Mouse (Mus musculus) kidney, adult 11 months (tissue): ENCODE data around the gene U90926.

Experiments used
- DNase-seq: peaks from one replicate; pipeline ENCODE4 v3.0.0; 2022

U90926 gene

DNA sequence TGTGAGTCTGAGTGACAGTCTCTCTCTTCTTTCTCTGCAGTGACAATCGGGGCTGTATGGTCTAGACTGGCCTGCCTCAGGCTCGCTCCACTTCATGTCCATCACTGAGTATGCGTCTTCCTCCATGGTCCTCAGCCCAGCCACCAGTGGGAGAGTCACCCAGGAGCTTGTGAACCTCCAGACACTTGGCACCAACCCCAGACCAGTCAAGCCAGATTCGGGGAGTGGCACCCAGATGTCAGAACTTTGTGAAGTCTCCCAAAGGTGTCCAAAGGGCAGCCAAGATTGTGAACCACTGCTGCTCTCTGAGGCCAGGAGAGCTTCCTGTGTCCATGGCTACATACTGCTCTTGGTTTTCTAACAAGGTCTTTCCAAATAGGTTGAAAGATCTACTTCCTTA lies 3.0 kb downstream of the U90926 start:
- DNase-seq, result no peak

DNA sequence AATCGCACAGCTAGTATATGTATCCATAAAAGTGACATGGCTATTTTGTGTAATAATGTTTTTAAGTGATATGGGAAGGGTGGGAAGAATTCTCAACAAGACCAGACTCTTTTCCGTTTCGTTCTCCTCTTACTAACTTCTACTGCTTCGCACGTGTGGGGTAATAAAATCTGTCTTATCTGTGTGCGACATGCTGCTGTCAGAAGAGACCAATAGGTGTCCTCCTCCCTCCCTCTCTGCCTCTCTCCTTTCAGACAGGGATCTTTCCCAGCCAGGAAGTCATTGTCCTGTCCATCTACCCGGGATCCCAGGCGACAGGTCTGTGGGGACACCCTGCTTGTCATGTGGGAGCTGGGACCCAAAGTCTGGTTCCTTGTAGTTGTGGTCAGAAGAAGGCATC lies 5.0 kb downstream of the U90926 start:
- no peak for DNase-seq

DNA sequence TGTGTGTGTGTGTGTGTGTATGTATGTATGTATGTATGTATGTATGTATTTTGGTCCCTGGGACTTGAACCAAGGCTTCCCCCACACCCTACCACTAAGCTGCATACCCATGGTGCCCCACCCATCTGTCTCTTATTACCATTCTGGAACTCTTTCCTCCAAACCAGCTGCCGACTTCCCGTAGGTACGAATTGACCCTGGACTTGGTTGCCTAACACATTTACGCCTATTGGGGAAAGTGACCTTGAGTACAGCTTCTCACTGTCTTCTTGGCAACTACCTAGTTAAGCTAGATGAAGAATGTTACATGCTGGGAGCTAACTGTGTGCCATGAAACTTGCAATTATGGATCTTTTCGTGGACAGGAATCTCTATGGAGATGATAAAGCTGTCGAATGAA lies 9.1 kb downstream of the U90926 start:
- peak; percentile 9 for DNase-seq

DNA sequence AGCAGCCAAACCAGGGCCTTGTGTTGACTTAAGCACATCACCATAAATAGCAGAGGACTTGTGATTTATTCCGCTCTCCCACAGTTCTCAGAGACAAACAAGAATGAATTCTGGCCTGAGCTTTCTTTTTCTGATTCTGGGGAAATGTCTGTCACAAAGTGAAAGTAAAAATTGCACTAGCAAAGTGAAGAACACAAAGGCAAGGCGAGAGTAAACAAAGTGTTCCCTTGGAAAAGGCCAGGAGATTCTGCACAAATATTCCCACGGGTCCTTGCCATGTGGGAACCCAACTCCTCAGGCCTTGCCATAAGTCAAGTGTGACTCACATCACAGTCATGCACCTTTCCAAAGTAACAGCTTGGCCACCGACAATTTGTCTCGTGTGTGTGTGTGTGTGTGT lies 9.5 kb downstream of the U90926 start:
- peak; percentile 8 for DNase-seq

DNA sequence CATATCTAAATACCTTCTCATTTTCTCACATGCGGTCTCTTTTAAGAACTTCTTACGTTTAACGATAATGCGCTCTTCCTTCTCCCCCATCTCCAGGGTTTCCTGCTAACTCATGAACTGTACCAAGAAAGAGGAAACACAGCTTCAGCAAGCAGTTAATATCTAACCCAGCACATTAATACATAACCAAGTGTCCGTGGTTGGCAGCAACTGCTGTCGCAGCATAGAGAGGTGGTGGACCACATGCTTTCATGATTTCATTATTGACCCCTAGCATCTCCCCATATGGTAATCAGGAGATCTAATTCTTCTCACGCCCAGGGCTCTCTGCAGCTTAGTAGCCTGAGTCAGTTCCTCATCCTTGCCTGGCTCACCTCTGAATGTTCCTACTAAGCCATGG lies 10.0 kb downstream of the U90926 start:
- DNase-seq, result peak; percentile 65

DNA sequence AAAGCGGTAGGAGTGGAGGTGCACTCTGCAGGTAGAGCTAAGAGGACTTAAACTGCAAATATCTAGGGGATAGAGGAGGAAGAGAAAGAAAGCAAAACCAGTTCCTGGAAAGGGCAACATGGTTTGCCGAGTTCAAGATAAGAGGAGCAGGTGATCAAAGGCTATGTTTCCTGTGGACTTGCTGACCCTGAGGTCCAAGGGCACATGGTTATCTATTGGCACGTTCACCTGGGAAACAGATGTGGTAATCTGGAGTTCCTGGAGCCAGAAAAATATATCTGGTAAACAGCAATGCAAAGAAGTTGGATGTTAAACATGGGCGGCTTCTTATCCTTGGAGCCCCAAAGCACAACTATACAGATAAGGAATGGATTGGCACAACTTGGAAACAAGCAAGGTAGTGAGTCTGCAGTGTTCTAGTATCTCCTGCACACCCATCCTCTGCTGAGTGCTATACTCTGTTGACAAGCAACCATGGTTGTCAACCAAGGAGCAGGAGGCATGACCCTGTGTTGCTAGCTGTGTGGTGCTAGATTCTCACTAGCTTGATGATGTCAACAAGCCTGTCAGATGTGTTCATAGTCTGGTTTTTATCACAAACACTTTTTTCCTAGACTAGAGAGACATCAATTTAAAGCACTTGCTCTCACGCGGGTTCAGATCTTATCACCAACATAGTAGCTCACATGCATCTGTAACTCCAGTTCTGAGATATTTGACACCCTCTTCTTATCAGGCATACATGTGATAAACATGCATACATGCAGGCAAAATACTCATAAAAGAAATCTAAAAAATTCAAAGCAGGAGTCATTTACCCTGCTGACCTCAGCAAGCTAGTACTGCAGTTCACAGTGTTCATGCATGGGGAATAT lies 10.8 kb downstream of the U90926 start:
- no peak for DNase-seq

DNA sequence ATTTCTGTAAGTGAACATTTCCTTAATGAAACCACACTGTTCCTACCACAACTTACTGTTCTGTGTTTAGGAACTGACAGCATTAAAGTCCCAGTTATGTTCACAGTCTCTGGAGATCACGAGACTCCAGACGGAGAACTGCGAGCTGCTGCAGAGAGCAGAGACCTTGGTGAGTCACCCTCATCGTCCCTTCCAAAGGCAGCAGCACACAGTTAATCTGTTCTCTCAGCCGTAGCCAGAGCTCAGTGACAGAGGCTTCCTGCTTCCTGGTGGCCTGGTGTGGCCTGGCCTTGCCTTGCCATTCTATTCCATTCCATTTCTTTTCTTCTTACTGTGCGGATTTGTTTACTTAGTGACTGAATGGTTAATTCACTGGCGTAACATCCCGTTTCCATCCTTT lies 16.9 kb downstream of the U90926 start:
- peak; percentile 9 for DNase-seq

DNA sequence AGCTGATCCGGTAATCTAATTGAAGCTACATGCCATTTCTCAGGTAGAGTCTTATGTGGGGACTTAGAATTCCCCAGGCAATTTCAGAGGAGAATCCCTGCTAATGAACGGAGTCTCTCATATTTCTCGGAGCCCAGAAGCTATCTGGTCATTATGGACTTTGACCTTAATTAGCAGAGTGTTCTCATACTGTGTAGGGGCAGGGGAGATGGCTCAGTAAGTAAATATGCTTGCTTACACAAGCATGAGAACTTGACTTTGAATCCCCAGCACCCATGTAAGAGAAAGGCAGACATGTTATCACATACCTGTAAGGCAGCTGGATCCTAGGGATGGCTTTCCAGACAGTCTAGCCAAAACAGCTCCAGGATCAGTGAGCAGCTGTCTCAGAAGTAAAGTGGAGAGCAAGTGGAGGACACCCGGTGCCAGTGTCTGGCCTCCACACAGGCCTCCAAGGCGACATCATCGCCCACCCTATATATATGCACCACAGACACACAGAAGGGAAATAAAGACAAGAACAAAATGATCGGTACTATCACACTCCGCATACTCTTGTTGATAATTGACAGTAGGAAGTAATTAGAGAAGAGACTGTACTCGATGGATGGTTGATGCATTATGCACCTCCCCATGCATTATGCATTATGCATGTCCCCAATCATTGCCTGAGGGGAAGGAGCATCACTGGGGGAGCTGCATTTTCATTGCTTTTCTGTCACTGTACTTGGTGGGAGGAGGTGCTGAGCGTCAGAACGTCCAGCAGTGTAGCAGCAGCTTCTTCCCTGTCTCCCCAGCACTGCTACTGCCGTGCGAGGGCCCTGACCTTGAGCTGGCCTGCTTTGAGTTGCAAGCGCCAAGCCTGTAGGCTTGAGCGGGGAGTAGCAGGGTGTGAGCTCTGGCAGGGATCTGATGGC lies 18.1 kb downstream of the U90926 start:
- no peak for DNase-seq

DNA sequence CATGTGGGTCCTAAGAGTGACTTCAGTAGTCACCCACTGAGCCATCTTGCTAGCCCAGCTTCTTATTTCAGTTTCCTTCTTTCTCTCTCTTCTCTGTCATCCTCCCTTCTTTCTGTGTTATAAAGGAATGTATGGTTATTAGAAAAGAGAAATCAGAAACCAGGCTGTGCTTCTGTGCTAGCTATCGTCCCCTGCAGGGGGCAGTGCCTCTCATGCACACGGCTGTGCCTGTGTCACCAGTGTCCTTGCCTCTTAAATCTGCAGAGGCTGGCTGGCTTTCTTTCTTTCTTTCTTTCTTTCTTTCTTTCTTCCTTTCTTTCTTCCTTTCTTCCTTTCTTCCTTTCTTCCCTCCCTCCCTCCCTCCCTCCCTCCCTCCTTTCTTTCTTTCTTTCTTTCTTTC lies 19.5 kb downstream of the U90926 start:
- peak; percentile 14 for DNase-seq

DNA sequence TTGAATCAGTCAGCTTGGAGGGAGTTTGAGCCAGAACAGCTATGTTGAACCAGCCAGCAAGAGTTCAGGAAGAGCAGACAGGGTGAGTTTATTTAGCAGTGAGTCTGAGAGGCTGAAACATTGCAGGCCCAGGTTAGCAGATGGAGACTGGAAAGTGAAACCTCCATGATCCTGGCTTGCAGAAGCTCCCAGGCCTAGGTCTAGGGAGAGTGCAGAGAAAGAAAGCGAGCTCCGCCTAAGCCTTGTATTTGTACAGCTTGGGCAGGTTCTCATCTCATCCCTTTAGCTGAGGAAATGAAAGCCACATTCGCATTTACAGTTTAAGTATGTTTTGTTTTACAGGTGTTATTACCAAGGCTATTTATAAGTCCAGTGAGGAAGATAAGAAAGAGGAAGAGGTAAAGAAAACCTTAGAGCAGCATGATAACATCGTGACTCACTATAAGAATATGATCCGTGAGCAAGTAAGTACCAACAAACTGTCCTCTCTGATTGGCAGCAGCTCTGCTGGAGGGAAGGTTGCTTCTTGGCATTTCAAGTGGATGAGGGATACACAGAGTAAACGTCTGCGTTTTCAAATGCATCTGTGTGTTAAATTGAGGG lies 26.2 kb downstream of the U90926 start:
- no peak for DNase-seq

DNA sequence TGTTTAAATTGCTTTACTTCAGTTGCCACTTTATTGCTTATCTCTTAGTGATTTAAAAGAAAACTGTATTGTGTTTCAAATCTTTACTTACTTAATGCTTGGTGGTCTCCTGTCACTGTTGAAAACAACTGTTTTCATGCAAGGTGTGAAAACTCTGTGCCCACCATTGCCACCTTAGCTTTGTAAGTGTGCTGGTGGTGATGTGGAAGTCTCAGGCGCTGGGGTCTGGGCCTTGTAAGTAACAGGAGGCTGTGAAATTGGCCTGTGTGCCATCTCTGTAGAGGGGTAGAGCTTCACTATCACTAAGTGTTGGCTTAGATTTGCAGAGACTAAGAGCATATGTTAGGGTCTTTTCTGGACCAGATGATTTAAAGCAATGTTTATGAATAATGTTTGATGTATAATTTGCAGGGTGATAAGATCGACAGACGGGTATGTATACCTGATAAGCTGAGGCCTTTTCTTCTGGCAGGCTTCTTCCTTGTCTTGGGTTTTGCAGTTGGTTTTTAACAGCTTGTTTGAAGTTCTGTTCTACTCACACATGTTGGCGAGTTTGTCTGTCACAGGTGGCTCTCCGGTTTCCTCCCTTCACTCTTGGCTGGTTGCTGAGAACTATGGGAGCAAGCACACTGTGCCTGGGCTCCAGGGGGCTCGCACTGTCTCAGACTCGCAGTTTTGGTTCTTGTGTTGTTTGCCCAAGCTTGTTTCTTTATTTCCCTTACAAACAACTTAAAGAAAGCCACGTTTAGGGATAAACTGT lies 32.0 kb downstream of the U90926 start:
- DNase-seq, result no peak

DNA sequence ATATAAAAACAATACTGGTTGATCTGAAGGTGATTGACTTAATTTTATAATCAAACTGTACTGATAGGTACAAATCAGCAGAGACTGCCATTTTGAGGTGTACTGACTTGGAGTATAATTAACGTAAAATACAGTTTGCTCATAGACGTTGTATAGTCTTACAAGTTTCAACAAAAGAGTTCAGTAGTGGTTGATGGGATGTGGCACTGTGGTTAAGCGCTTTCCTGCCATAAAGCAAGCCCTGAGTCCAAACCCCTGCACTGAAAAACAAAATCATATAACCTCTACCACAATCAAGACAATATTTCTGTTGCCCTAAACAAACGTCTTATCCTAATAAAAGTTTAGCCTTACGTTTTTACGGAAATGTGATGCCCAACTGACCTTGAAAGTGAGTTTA lies 49.2 kb downstream of the U90926 start:
- DNase-seq, result no peak
